Mouse (Mus musculus): ENCODE measurements around the gene Farp2.

- no peak for TF ChIP-seq CTCF (IDR thresholded peaks at IDR 0.05; ENCODE audit: insufficient read depth, low read length)
- TF ChIP-seq POLR2A (IDR thresholded peaks at IDR 0.05; ENCODE audit: borderline replicate concordance, extremely low read depth, low read depth, low read length): no peak
These were observed 123.3 kb downstream of the Farp2 start for GRCm38 (mm10) chr1:93635091-93635579.
